Mouse (Mus musculus) ovary, postnatal 14 days (tissue): Measurements from ENCODE around the gene Spata32.

Experiments used
- DNase-seq: peaks from one replicate; pipeline ENCODE4 v3.0.0; 2022; ENCODE audit warnings: low spot score

Gene Spata32

GRCm38 (mm10) chr11:103173771-103174344 lies 44.4 kb downstream of the Spata32 start:
- no peak for DNase-seq

GRCm38 (mm10) chr11:103173041-103173770 lies 45.0 kb downstream of the Spata32 start:
- no peak for DNase-seq

GRCm38 (mm10) chr11:103172392-103173040 lies 45.7 kb downstream of the Spata32 start:
- no peak for DNase-seq

GRCm38 (mm10) chr11:103171703-103172391 lies 46.4 kb downstream of the Spata32 start:
- DNase-seq: no peak

GRCm38 (mm10) chr11:103171286-103171620 lies 47.0 kb downstream of the Spata32 start:
- no peak for DNase-seq

GRCm38 (mm10) chr11:103170494-103171285 lies 47.5 kb downstream of the Spata32 start, which contains the start of gene Fmnl1:
Gene Fmnl1 (plus strand): TSS chr11:103171107.
- no peak for DNase-seq

GRCm38 (mm10) chr11:103170111-103170493 lies 48.1 kb downstream of the Spata32 start:
- DNase-seq: no peak

- no peak for DNase-seq
Observed at GRCm38 (mm10) chr11:103169664-103170063, 48.6 kb downstream of the Spata32 start.

- DNase-seq: peak; percentile 54
Observed at GRCm38 (mm10) chr11:103168690-103169390, 49.4 kb downstream of the Spata32 start.

- no peak for DNase-seq
Observed at GRCm38 (mm10) chr11:103164391-103164790, 53.8 kb downstream of the Spata32 start.

GRCm38 (mm10) chr11:103162132-103162531 lies 56.1 kb downstream of the Spata32 start:
- no peak for DNase-seq

- no peak for DNase-seq
Observed at GRCm38 (mm10) chr11:103161449-103161848, 56.8 kb downstream of the Spata32 start.

GRCm38 (mm10) chr11:103160738-103161137 lies 57.5 kb downstream of the Spata32 start:
- DNase-seq: no peak

GRCm38 (mm10) chr11:103158621-103159478 lies 59.4 kb downstream of the Spata32 start:
- peak; percentile 99 for DNase-seq
